Mouse (Mus musculus) heart, embryonic 12.5 days (tissue): ENCODE measurements around the gene Praf2. TPM values are rescaled to one million over a fixed set of nuclear protein-coding genes. Genes with fewer than 3 reads are reported as not detected.
"Not testable (repeated sequence)": the region's sequence is repeated elsewhere in the genome, so short reads cannot be mapped to it uniquely, and the experiment has no call there.

Experiments used
- ATAC-seq: fragments of 200-750 bp; cut with Nextera tagmentation; 2 replicates; pipeline ENCODE4 v1.8.0; 2017; ENCODE audit warnings: moderate TSS enrichment, moderate library complexity; ENCODE audit not compliant: insufficient number of reproducible peaks, low FRiP score
- H3K27ac ChIP-seq: fragments of 300-500 bp; sonication (generic); 2 replicates; pipeline ENCODE4 v1.5.1; 2016; ENCODE audit warnings: mild to moderate bottlenecking, moderate library complexity; ENCODE audit not compliant: poor library complexity, severe bottlenecking
- H3K27me3 ChIP-seq: fragments of 300-500 bp; sonication (generic); replicated peaks from 2 replicates; pipeline ENCODE4 v1.6.1; 2016; ENCODE audit warnings: mild to moderate bottlenecking, moderate library complexity
- H3K36me3 ChIP-seq: fragments of 300-500 bp; sonication (generic); 2 replicates; pipeline ENCODE4 v1.6.1; 2016; ENCODE audit warnings: mild to moderate bottlenecking, moderate library complexity
- H3K4me1 ChIP-seq: fragments of 300-500 bp; sonication (generic); replicated peaks from 2 replicates; pipeline ENCODE4 v1.6.1; 2016; ENCODE audit warnings: mild to moderate bottlenecking
- H3K4me2 ChIP-seq: fragments of 300-500 bp; sonication (generic); 2 replicates; pipeline ENCODE4 v1.6.1; 2016; ENCODE audit warnings: mild to moderate bottlenecking, moderate library complexity
- H3K4me3 ChIP-seq: fragments of 300-500 bp; sonication (generic); 2 replicates; pipeline ENCODE4 v1.5.1; 2016; ENCODE audit warnings: mild to moderate bottlenecking
- H3K9ac ChIP-seq: fragments of 300-500 bp; sonication (generic); 2 replicates; pipeline ENCODE4 v1.6.1; 2016; ENCODE audit warnings: mild to moderate bottlenecking, moderate library complexity
- H3K9me3 ChIP-seq: fragments of 300-500 bp; sonication (generic); replicated peaks from 2 replicates; pipeline ENCODE4 v1.6.1; 2016; ENCODE audit warnings: mild to moderate bottlenecking, moderate library complexity
- WGBS: fragments of 180-500 bp; shearing (Covaris S2); methylation state at CpG from one replicate; pipeline ENCODE4 v1.1.7; 2016; 5-methylcytosine and 5-hydroxymethylcytosine counted together
- polyA plus RNA-seq: library from polyadenylated mRNA; unstranded; fragments of >200 nt; fragmentation: Nextera tagmentation; extraction: Ambion mirVana; gene quantifications from 2 replicates; pipeline ENCODE4 v1.2.1, GENCODE M21; 2016

The Praf2 gene
- polyA plus RNA-seq, 1 experiment from 2014 or later, result 43.5 TPM

GRCm38 (mm10) chrX:7739336-7740081, 11.3 kb downstream of the Praf2 start:
- no peak overlapping the region for H3K9ac ChIP-seq

GRCm38 (mm10) chrX:7740082-7740819, 12.0 kb downstream of the Praf2 start:
- ATAC-seq, result no peak
- Histone ChIP-seq H3K27me3 (no peaks in the 10 kb centered on the region), H3K9ac (no peak overlapping the region), H3K4me2 (no peak overlapping the region), H3K9me3 (no peaks in the 10 kb centered on the region), H3K4me1 (peaks cover 9% of the 10 kb centered on the region; the same call in 1 of the 2 replicates), H3K27ac (no peak overlapping the region), H3K4me3 (no peak overlapping the region), H3K36me3 (peaks cover 8% of the 10 kb centered on the region; the same call in 1 of the 2 replicates)
- WGBS, result 50% methylated on average over 10 of the region's 10 CpGs

More at GRCm38 (mm10) chrX:7739336-7740081, 11.3 kb downstream of the Praf2 start:
- no peak overlapping the region for H3K27ac ChIP-seq
- ATAC-seq, result no peak
- peaks cover 9% of the 10 kb centered on the region; the same call in 1 of the 2 replicates for H3K4me1 ChIP-seq
- WGBS, result 68% methylated on average over 14 of the region's 14 CpGs
- H3K27me3 ChIP-seq, result no peaks in the 10 kb centered on the region
- no peak overlapping the region for H3K4me3 ChIP-seq
- H3K36me3 ChIP-seq, result peaks cover 8% of the 10 kb centered on the region; the same call in 1 of the 2 replicates
- no peak overlapping the region for H3K4me2 ChIP-seq
- no peaks in the 10 kb centered on the region for H3K9me3 ChIP-seq

- no peaks in the 10 kb centered on the region for H3K9me3 ChIP-seq
- H3K36me3 ChIP-seq, result peaks cover 8% of the 10 kb centered on the region; the same call in 1 of the 2 replicates
- no peak overlapping the region for H3K9ac ChIP-seq
- no peak for ATAC-seq
- H3K4me2 ChIP-seq, result no peak overlapping the region
- no peak overlapping the region for H3K27ac ChIP-seq
- H3K4me1 ChIP-seq, result peaks cover 9% of the 10 kb centered on the region; the same call in 1 of the 2 replicates
- H3K4me3 ChIP-seq, result no peak overlapping the region
- WGBS, result 63% methylated on average over 5 of the region's 5 CpGs
- no peaks in the 10 kb centered on the region for H3K27me3 ChIP-seq
Observed at GRCm38 (mm10) chrX:7741103-7741502, 12.9 kb downstream of the Praf2 start.

GRCm38 (mm10) chrX:7743470-7743869, 15.2 kb downstream of the Praf2 start:
- no peak overlapping the region for H3K27ac ChIP-seq
- 49% methylated on average over 5 of the region's 5 CpGs for WGBS

GRCm38 (mm10) chrX:7744940-7745339, 16.7 kb downstream of the Praf2 start:
- no peak overlapping the region for H3K4me2 ChIP-seq
- 53% methylated on average over 1 of the region's 1 CpGs for WGBS
- ATAC-seq, result no peak

More at GRCm38 (mm10) chrX:7743470-7743869, 15.2 kb downstream of the Praf2 start:
- no peaks in the 10 kb centered on the region for H3K27me3 ChIP-seq
- H3K9me3 ChIP-seq, result no peaks in the 10 kb centered on the region
- no peak overlapping the region for H3K9ac ChIP-seq
- ATAC-seq, result no peak
- peaks cover 9% of the 10 kb centered on the region; the same call in 1 of the 2 replicates for H3K4me1 ChIP-seq
- H3K36me3 ChIP-seq, result no peaks in the 10 kb centered on the region
- no peak overlapping the region for H3K4me2 ChIP-seq
- no peak overlapping the region for H3K4me3 ChIP-seq

GRCm38 (mm10) chrX:7745429-7745828, 17.2 kb downstream of the Praf2 start:
- Histone ChIP-seq H3K27ac (no peak overlapping the region), H3K36me3 (no peaks in the 10 kb centered on the region), H3K4me3 (no peak overlapping the region), H3K9me3 (no peaks in the 10 kb centered on the region), H3K4me2 (no peak overlapping the region), H3K27me3 (no peaks in the 10 kb centered on the region), H3K9ac (no peak overlapping the region), H3K4me1 (peaks cover 6% of the 10 kb centered on the region; the same call in 1 of the 2 replicates)
- WGBS, result 86% methylated on average over 8 of the region's 8 CpGs
- no peak for ATAC-seq

More at GRCm38 (mm10) chrX:7744940-7745339, 16.7 kb downstream of the Praf2 start:
- no peaks in the 10 kb centered on the region for H3K9me3 ChIP-seq
- H3K4me3 ChIP-seq, result no peak overlapping the region
- H3K36me3 ChIP-seq, result no peaks in the 10 kb centered on the region
- peaks cover 10% of the 10 kb centered on the region; the same call in 1 of the 2 replicates for H3K4me1 ChIP-seq
- no peak overlapping the region for H3K9ac ChIP-seq
- H3K27me3 ChIP-seq, result no peaks in the 10 kb centered on the region
- no peak overlapping the region for H3K27ac ChIP-seq

GRCm38 (mm10) chrX:7750432-7751116, 22.3 kb downstream of the Praf2 start, which contains the start of gene Ccdc120:
TSS of gene Ccdc120 (minus strand) at chrX:7750905.
- peak within 1 kb of the TSS; percentile 71 for H3K4me2 ChIP-seq
- no peaks in the 10 kb centered on the region for H3K9me3 ChIP-seq
- no peaks in the 10 kb centered on the region for H3K27me3 ChIP-seq
- H3K4me3 ChIP-seq, result peak within 1 kb of the TSS; percentile 60
- H3K9ac ChIP-seq, result peak within 1 kb of the TSS; percentile 67
- peak; percentile 55; the same call in 1 of the 2 replicates for ATAC-seq
- 0 out of 2 replicates have a peak, but pooled peaks cover 4% of the 10 kb centered on the region for H3K4me1 ChIP-seq
- no peak within 1 kb of the TSS for H3K27ac ChIP-seq
- H3K36me3 ChIP-seq, result no peaks in the 10 kb centered on the region
- 10% methylated on average over 40 of the region's 56 CpGs for WGBS

GRCm38 (mm10) chrX:7753627-7754026, 25.4 kb downstream of the Praf2 start:
- ATAC-seq, H3K36me3 ChIP-seq: not testable (repeated sequence)

GRCm38 (mm10) chrX:7762137-7762920, 34.1 kb downstream of the Praf2 start, which contains the start of gene Tfe3:
TSS of gene Tfe3 (plus strand) at chrX:7762560.
- H3K27ac ChIP-seq, result peak within 1 kb of the TSS; percentile 83
- peaks cover 24% of the 10 kb centered on the region for H3K4me1 ChIP-seq
- peak; percentile 95 for ATAC-seq
- H3K27me3 ChIP-seq, result no peaks in the 10 kb centered on the region
- H3K4me3 ChIP-seq, result peak within 1 kb of the TSS; percentile 87
- peak within 1 kb of the TSS; percentile 80 for H3K4me2 ChIP-seq
- peak within 1 kb of the TSS; percentile 86 for H3K9ac ChIP-seq
- no peaks in the 10 kb centered on the region for H3K9me3 ChIP-seq
- 14% methylated on average over 29 of the region's 38 CpGs for WGBS
- H3K36me3 ChIP-seq, result peaks cover 12% of the 10 kb centered on the region

More at GRCm38 (mm10) chrX:7753627-7754026, 25.4 kb downstream of the Praf2 start:
- not testable (repeated sequence) for H3K9me3 ChIP-seq, H3K9ac ChIP-seq, H3K4me2 ChIP-seq, H3K4me3 ChIP-seq, H3K27ac ChIP-seq, H3K4me1 ChIP-seq, H3K27me3 ChIP-seq
- WGBS, result 11% methylated on average over 3 of the region's 3 CpGs

GRCm38 (mm10) chrX:7762921-7763197, 34.6 kb downstream of the Praf2 start:
- Histone ChIP-seq H3K27ac (peak overlapping the region; percentile 83), H3K36me3 (peaks cover 17% of the 10 kb centered on the region), H3K27me3 (no peaks in the 10 kb centered on the region), H3K4me2 (peak overlapping the region; percentile 80), H3K9ac (peak overlapping the region; percentile 86), H3K4me1 (peaks cover 24% of the 10 kb centered on the region), H3K9me3 (no peaks in the 10 kb centered on the region), H3K4me3 (peak overlapping the region; percentile 87)
- 9% methylated on average over 21 of the region's 21 CpGs for WGBS
- ATAC-seq, result peak; percentile 44
